Mouse (Mus musculus): ENCODE data around the gene A230050P20Rik. TPM values are rescaled to one million over a fixed set of nuclear protein-coding genes. Genes with fewer than 3 reads are reported as not detected.
"Not testable (repeated sequence)": the region's sequence is repeated elsewhere in the genome, so short reads cannot be mapped to it uniquely, and the experiment has no call there.

Gene A230050P20Rik
- 15.7 and 18.6 TPM in 2 replicates for polyA plus RNA-seq (2015; fragmentation: Nextera tagmentation; extraction: Ambion mirVana)

GRCm38 (mm10) chr9:20868448-20869001 lies at the start of gene A230050P20Rik:
Gene A230050P20Rik (plus strand): TSS chr9:20868642.
- WGBS = 4% methylated on average over 53 of the region's 53 CpGs
- peaks cover 38% of the 10 kb centered on the region for H3K27me3 ChIP-seq
- ATAC-seq (ENCODE audit: borderline replicate concordance, extremely low read depth, low FRiP score, low TSS enrichment) = peak; percentile 55

GRCm38 (mm10) chr9:20820001-20820400 lies 48.4 kb upstream of the A230050P20Rik start:
- WGBS = 73% methylated on average over 5 of the region's 5 CpGs
- no peak overlapping the region for H3K27ac ChIP-seq
- H3K4me2 ChIP-seq = no peak overlapping the region
- ATAC-seq (ENCODE audit: borderline replicate concordance, extremely low read depth, low FRiP score, low TSS enrichment) = no peak
- H3K27me3 ChIP-seq = no peaks in the 10 kb centered on the region
- no peak overlapping the region for H3K4me3 ChIP-seq
- H3K9ac ChIP-seq = no peak overlapping the region
- H3K9me3 ChIP-seq = no peaks in the 10 kb centered on the region
- H3K4me1 ChIP-seq = peaks cover 2% of the 10 kb centered on the region
- no peaks in the 10 kb centered on the region for H3K36me3 ChIP-seq

More at GRCm38 (mm10) chr9:20868448-20869001, at the start of gene A230050P20Rik:
- Histone ChIP-seq H3K9ac (peak within 1 kb of the TSS; percentile 54), H3K36me3 (peaks cover 3% of the 10 kb centered on the region; the same call in 1 of the 2 replicates), H3K4me3 (peak within 1 kb of the TSS; percentile 67), H3K27ac (no peak within 1 kb of the TSS), H3K4me2 (peak within 1 kb of the TSS; percentile 85), H3K9me3 (no peaks in the 10 kb centered on the region), H3K4me1 (peaks cover 8% of the 10 kb centered on the region; the same call in 1 of the 2 replicates)

- H3K27ac ChIP-seq = no peak overlapping the region
- WGBS = 76% methylated on average over 3 of the region's 3 CpGs
- H3K9ac ChIP-seq = no peak overlapping the region
- H3K4me3 ChIP-seq = no peak overlapping the region
- H3K36me3 ChIP-seq = no peaks in the 10 kb centered on the region
- no peak overlapping the region for H3K4me2 ChIP-seq
- no peaks in the 10 kb centered on the region for H3K4me1 ChIP-seq
- no peaks in the 10 kb centered on the region for H3K27me3 ChIP-seq
- no peaks in the 10 kb centered on the region for H3K9me3 ChIP-seq
- no peak for ATAC-seq (ENCODE audit: borderline replicate concordance, extremely low read depth, low FRiP score, low TSS enrichment)
These were observed 45.6 kb upstream of the A230050P20Rik start for GRCm38 (mm10) chr9:20822821-20823220.

- Histone ChIP-seq H3K9ac (no peak overlapping the region), H3K4me1 (no peaks in the 10 kb centered on the region), H3K4me3 (no peak overlapping the region), H3K27me3 (no peaks in the 10 kb centered on the region), H3K9me3 (no peaks in the 10 kb centered on the region), H3K27ac (no peak overlapping the region), H3K4me2 (no peak overlapping the region), H3K36me3 (no peaks in the 10 kb centered on the region)
- ATAC-seq (ENCODE audit: borderline replicate concordance, extremely low read depth, low FRiP score, low TSS enrichment) = no peak
- WGBS = 36% methylated on average over 5 of the region's 5 CpGs
These were observed 42.7 kb upstream of the A230050P20Rik start for GRCm38 (mm10) chr9:20825781-20826180.

GRCm38 (mm10) chr9:20828127-20828526 lies 40.3 kb upstream of the A230050P20Rik start:
- 88% methylated on average over 1 of the region's 1 CpGs for WGBS
- H3K4me3 ChIP-seq = no peak overlapping the region
- no peak overlapping the region for H3K4me2 ChIP-seq
- H3K36me3 ChIP-seq = no peaks in the 10 kb centered on the region
- H3K27me3 ChIP-seq = no peaks in the 10 kb centered on the region
- H3K9me3 ChIP-seq = no peaks in the 10 kb centered on the region
- no peak overlapping the region for H3K27ac ChIP-seq
- H3K9ac ChIP-seq = no peak overlapping the region
- ATAC-seq (ENCODE audit: borderline replicate concordance, extremely low read depth, low FRiP score, low TSS enrichment) = no peak
- H3K4me1 ChIP-seq = no peaks in the 10 kb centered on the region

GRCm38 (mm10) chr9:20830901-20831643 lies 37.4 kb upstream of the A230050P20Rik start:
- peak; percentile 90 for ATAC-seq (ENCODE audit: borderline replicate concordance, extremely low read depth, low FRiP score, low TSS enrichment)
- no peaks in the 10 kb centered on the region for H3K4me1 ChIP-seq
- no peak overlapping the region for H3K4me2 ChIP-seq
- no peaks in the 10 kb centered on the region for H3K9me3 ChIP-seq
- H3K27ac ChIP-seq = no peak overlapping the region
- no peaks in the 10 kb centered on the region for H3K36me3 ChIP-seq
- no peak overlapping the region for H3K9ac ChIP-seq
- H3K27me3 ChIP-seq = no peaks in the 10 kb centered on the region
- 15% methylated on average over 19 of the region's 19 CpGs for WGBS
- no peak overlapping the region for H3K4me3 ChIP-seq

GRCm38 (mm10) chr9:20834881-20835280 lies 33.6 kb upstream of the A230050P20Rik start:
- Histone ChIP-seq H3K4me3 (no peak overlapping the region), H3K36me3 (no peaks in the 10 kb centered on the region), H3K4me2 (no peak overlapping the region), H3K27ac (no peak overlapping the region), H3K27me3 (no peaks in the 10 kb centered on the region), H3K9me3 (no peaks in the 10 kb centered on the region), H3K4me1 (no peaks in the 10 kb centered on the region), H3K9ac (no peak overlapping the region)
- 70% methylated on average over 1 of the region's 1 CpGs for WGBS
- ATAC-seq (ENCODE audit: borderline replicate concordance, extremely low read depth, low FRiP score, low TSS enrichment) = no peak

- not testable (repeated sequence) for H3K27ac ChIP-seq; H3K4me3 ChIP-seq; H3K4me2 ChIP-seq; H3K36me3 ChIP-seq; H3K9me3 ChIP-seq; H3K9ac ChIP-seq; H3K4me1 ChIP-seq; ATAC-seq (ENCODE audit: borderline replicate concordance, extremely low read depth, low FRiP score, low TSS enrichment); H3K27me3 ChIP-seq
- 80% methylated on average over 11 of the region's 11 CpGs for WGBS
These were observed 32.9 kb upstream of the A230050P20Rik start for GRCm38 (mm10) chr9:20835431-20835954.

GRCm38 (mm10) chr9:20837184-20837947 lies 31.1 kb upstream of the A230050P20Rik start:
- Histone ChIP-seq H3K36me3 (no peaks in the 10 kb centered on the region), H3K27ac (no peak overlapping the region), H3K4me1 (no peaks in the 10 kb centered on the region), H3K27me3 (no peaks in the 10 kb centered on the region), H3K4me3 (no peak overlapping the region), H3K9me3 (no peaks in the 10 kb centered on the region), H3K4me2 (no peak overlapping the region), H3K9ac (no peak overlapping the region)
- no peak for ATAC-seq (ENCODE audit: borderline replicate concordance, extremely low read depth, low FRiP score, low TSS enrichment)
- WGBS = 75% methylated on average over 9 of the region's 9 CpGs

- 46% methylated on average over 6 of the region's 6 CpGs for WGBS
- Histone ChIP-seq H3K36me3 (no peaks in the 10 kb centered on the region), H3K9ac (no peak overlapping the region), H3K4me2 (no peak overlapping the region), H3K9me3 (no peaks in the 10 kb centered on the region), H3K4me3 (no peak overlapping the region), H3K4me1 (no peaks in the 10 kb centered on the region), H3K27ac (no peak overlapping the region), H3K27me3 (no peaks in the 10 kb centered on the region)
- ATAC-seq (ENCODE audit: borderline replicate concordance, extremely low read depth, low FRiP score, low TSS enrichment) = no peak
These were observed 29.5 kb upstream of the A230050P20Rik start for GRCm38 (mm10) chr9:20838931-20839330.

- no peak overlapping the region for H3K9ac ChIP-seq
- H3K9me3 ChIP-seq = no peaks in the 10 kb centered on the region
- no peaks in the 10 kb centered on the region for H3K4me1 ChIP-seq
- no peak overlapping the region for H3K27ac ChIP-seq
- no peak for ATAC-seq (ENCODE audit: borderline replicate concordance, extremely low read depth, low FRiP score, low TSS enrichment)
- H3K4me2 ChIP-seq = no peak overlapping the region
- WGBS = 41% methylated on average over 4 of the region's 4 CpGs
- no peaks in the 10 kb centered on the region for H3K36me3 ChIP-seq
- H3K27me3 ChIP-seq = no peaks in the 10 kb centered on the region
- H3K4me3 ChIP-seq = no peak overlapping the region
These were observed 26.2 kb upstream of the A230050P20Rik start for GRCm38 (mm10) chr9:20842211-20842610.

- Histone ChIP-seq H3K27me3 (no peaks in the 10 kb centered on the region), H3K9ac (no peak overlapping the region), H3K27ac (no peak overlapping the region), H3K4me3 (no peak overlapping the region), H3K9me3 (no peaks in the 10 kb centered on the region), H3K4me2 (no peak overlapping the region), H3K36me3 (no peaks in the 10 kb centered on the region), H3K4me1 (no peaks in the 10 kb centered on the region)
- 26% methylated on average over 2 of the region's 2 CpGs for WGBS
- no peak for ATAC-seq (ENCODE audit: borderline replicate concordance, extremely low read depth, low FRiP score, low TSS enrichment)
These were observed 25.8 kb upstream of the A230050P20Rik start for GRCm38 (mm10) chr9:20842670-20843069.
